Mouse (Mus musculus) hindbrain, embryonic 12.5 days (tissue): ENCODE measurements around the gene Tmem210. TPM values are rescaled to one million over a fixed set of nuclear protein-coding genes. Genes with fewer than 3 reads are reported as not detected.

Experiments
- ATAC-seq: fragments of 200-750 bp; cut with Nextera tagmentation; 2 replicates; pipeline ENCODE4 v1.8.0; 2017; ENCODE audit warnings: moderate TSS enrichment; ENCODE audit not compliant: low FRiP score
- H3K27ac ChIP-seq: fragments of 300-500 bp; sonication (generic); 2 replicates; pipeline ENCODE4 v1.5.1; 2016; ENCODE audit warnings: mild to moderate bottlenecking
- H3K27me3 ChIP-seq: fragments of 300-500 bp; sonication (generic); 2 replicates; pipeline ENCODE4 v1.6.1; 2016; ENCODE audit warnings: mild to moderate bottlenecking
- H3K36me3 ChIP-seq: fragments of 300-500 bp; sonication (generic); 2 replicates; pipeline ENCODE4 v1.6.1; 2016; ENCODE audit warnings: mild to moderate bottlenecking
- H3K4me1 ChIP-seq: fragments of 300-500 bp; sonication (generic); 2 replicates; pipeline ENCODE4 v1.6.1; 2016
- H3K4me2 ChIP-seq: fragments of 300-500 bp; sonication (generic); replicated peaks from 2 replicates; pipeline ENCODE4 v1.6.1; 2016; ENCODE audit warnings: mild to moderate bottlenecking
- H3K4me3 ChIP-seq: fragments of 300-500 bp; sonication (generic); 2 replicates; pipeline ENCODE4 v1.5.1; 2016; ENCODE audit warnings: mild to moderate bottlenecking
- H3K9ac ChIP-seq: fragments of 300-500 bp; sonication (generic); 2 replicates; pipeline ENCODE4 v1.6.1; 2016; ENCODE audit warnings: mild to moderate bottlenecking, moderate library complexity
- H3K9me3 ChIP-seq: fragments of 300-500 bp; sonication (generic); replicated peaks from 2 replicates; pipeline ENCODE4 v1.6.1; 2016; ENCODE audit warnings: mild to moderate bottlenecking
- WGBS: fragments of 180-500 bp; shearing (Covaris S2); methylation state at CpG from one replicate; pipeline ENCODE4 v1.1.7; 2016; 5-methylcytosine and 5-hydroxymethylcytosine counted together
- polyA plus RNA-seq: library from polyadenylated mRNA; unstranded; fragments of >200 nt; fragmentation: Nextera tagmentation; extraction: Ambion mirVana; gene quantifications from 2 replicates; pipeline ENCODE4 v1.2.1, GENCODE M21; 2016

The Tmem210 gene
- polyA plus RNA-seq, 1 experiment from 2014 or later, result not detected

DNA sequence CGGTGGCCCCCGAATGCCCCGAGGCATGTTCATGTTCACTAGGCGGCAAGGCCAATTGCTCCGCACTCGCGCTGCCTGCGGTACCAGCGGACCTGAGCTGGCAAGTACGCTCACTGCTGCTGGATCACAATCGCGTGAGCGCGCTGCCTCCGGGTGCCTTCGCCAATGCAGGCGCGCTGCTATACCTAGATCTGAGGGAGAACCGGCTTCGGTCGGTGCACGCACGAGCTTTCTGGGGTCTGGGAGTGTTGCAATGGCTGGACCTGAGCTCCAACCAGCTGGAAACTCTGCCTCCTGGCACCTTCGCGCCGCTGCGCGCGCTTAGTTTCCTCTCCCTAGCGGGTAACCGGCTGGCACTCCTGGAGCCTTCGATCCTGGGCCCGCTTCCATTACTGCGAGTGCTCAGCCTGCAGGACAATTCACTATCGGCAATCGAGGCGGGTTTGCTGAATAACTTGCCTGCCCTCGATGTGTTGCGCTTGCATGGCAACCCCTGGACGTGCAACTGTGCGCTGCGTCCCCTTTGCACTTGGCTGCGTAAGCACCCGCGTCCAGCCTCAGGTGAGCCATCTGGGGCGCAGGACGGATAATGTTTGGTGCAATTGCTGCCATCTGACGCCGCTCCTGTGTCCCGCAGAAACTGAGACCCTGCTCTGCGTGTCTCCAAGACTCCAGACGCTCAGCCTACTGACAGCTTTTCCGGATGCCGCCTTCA, 2.3 kb downstream of the Tmem210 start:
- Histone ChIP-seq H3K27ac (no peak overlapping the region), H3K9ac (peak overlapping the region; percentile 8; the same call in 1 of the 2 replicates), H3K4me1 (peaks cover 16% of the 10 kb centered on the region), H3K36me3 (peaks cover 12% of the 10 kb centered on the region), H3K9me3 (no peaks in the 10 kb centered on the region), H3K4me3 (peak overlapping the region; percentile 17), H3K4me2 (peak overlapping the region; percentile 40), H3K27me3 (peaks cover 84% of the 10 kb centered on the region)
- 2% methylated on average over 54 of the region's 54 CpGs for WGBS
- ATAC-seq, result no peak

DNA sequence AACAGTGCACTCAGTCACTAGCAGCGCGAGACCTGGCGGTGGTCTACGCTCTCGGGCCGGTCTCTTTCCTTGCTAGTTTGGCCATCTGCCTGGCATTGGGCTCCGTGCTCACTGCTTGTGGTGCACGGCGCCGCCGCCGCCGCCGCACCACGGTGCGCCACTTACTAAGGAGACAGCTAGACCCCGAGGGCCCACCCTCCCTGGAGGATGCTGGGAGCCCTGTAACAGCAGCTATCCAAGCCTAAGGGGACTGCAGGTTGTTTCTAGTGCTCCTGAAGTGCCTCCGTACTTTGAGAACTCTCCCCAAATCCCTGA, 2.8 kb downstream of the Tmem210 start:
- H3K27me3 ChIP-seq, result peaks cover 89% of the 10 kb centered on the region
- 0 out of 2 replicates have a peak overlapping the region, but pooled peaks have one; percentile 8 for H3K9ac ChIP-seq
- H3K9me3 ChIP-seq, result no peaks in the 10 kb centered on the region
- no peak for ATAC-seq
- peak overlapping the region; percentile 40; the same call in 1 of the 2 replicates for H3K4me2 ChIP-seq
- WGBS, result under 1% methylated on average over 18 of the region's 18 CpGs
- no peak overlapping the region; the same call in 1 of the 2 replicates for H3K4me3 ChIP-seq
- peaks cover 7% of the 10 kb centered on the region for H3K36me3 ChIP-seq
- peaks cover 16% of the 10 kb centered on the region for H3K4me1 ChIP-seq
- no peak overlapping the region for H3K27ac ChIP-seq

GRCm38 (mm10) chr2:25291184-25292053, 3.5 kb downstream of the Tmem210 start:
- H3K9ac ChIP-seq, result no peak overlapping the region

GRCm38 (mm10) chr2:25292054-25292544, 4.2 kb downstream of the Tmem210 start:
- WGBS, result 8% methylated on average over 35 of the region's 43 CpGs
- ATAC-seq, result peak; percentile 49
- H3K4me1 ChIP-seq, result peaks cover 16% of the 10 kb centered on the region
- peak overlapping the region; percentile 47 for H3K4me2 ChIP-seq
- H3K9me3 ChIP-seq, result no peaks in the 10 kb centered on the region
- peak overlapping the region; percentile 31 for H3K4me3 ChIP-seq
- H3K27ac ChIP-seq, result no peak overlapping the region
- H3K9ac ChIP-seq, result peak overlapping the region; percentile 54
- no peaks in the 10 kb centered on the region for H3K36me3 ChIP-seq
- H3K27me3 ChIP-seq, result peaks cover 99% of the 10 kb centered on the region

More at GRCm38 (mm10) chr2:25291184-25292053, 3.5 kb downstream of the Tmem210 start:
- H3K4me3 ChIP-seq, result peak overlapping the region; percentile 31; the same call in 1 of the 2 replicates
- 8% methylated on average over 31 of the region's 32 CpGs for WGBS
- no peak overlapping the region for H3K27ac ChIP-seq
- H3K27me3 ChIP-seq, result peaks cover 94% of the 10 kb centered on the region
- ATAC-seq, result 0 out of 2 replicates have a peak, but pooled peaks have one; percentile 12
- H3K36me3 ChIP-seq, result peaks cover under 1% of the 10 kb centered on the region
- no peaks in the 10 kb centered on the region for H3K9me3 ChIP-seq
- H3K4me1 ChIP-seq, result peaks cover 16% of the 10 kb centered on the region
- H3K4me2 ChIP-seq, result peak overlapping the region; percentile 47

DNA sequence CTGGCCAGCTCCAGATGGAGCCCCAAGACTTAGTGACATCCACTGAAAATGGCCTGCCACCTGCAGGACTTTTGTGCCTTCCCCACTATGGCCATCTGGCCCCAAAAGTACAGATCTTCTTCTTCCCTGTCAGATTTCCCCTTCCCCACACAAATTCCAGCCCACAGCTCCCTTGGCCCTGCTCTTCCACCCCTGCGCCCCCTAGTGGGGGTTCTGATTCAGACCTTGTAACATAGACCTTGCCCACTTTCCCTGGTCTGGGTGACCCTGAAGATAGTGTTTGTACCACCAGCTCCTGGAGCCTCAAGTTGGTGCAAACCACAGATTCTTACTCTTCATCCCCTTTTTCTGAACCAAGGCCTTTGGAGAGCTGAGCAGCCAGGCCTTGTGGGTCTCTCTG, 4.9 kb downstream of the Tmem210 start:
- ATAC-seq, result no peak
- Histone ChIP-seq H3K4me1 (peaks cover 16% of the 10 kb centered on the region), H3K4me3 (no peak overlapping the region), H3K36me3 (no peaks in the 10 kb centered on the region), H3K27me3 (peaks cover 98% of the 10 kb centered on the region), H3K9me3 (no peaks in the 10 kb centered on the region), H3K27ac (no peak overlapping the region), H3K4me2 (no peak overlapping the region), H3K9ac (no peak overlapping the region)
- 0% methylated on average over 1 of the region's 1 CpGs for WGBS

DNA sequence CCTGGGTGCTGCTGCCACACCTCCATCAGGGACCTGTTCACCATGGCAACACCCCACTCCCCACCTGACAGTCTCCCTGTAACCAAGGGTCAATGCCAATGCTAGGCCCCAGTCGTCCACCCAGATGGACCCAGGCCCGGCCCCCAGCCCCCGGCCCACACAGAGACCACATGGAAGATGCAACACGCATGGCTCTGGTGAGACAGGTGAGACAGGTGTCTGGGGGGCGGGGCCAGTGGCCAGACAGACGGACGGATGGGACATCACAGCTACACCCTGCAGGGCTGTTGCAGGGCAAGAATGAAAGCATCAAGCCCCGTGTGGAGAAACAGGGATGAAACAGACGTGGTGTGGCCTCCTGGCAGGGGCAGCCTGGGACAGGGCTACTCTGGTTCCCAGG, 5.8 kb downstream of the Tmem210 start:
- Histone ChIP-seq H3K4me3 (no peak overlapping the region), H3K4me1 (peaks cover 16% of the 10 kb centered on the region), H3K36me3 (no peaks in the 10 kb centered on the region), H3K27ac (no peak overlapping the region), H3K9me3 (no peaks in the 10 kb centered on the region), H3K4me2 (no peak overlapping the region), H3K9ac (no peak overlapping the region), H3K27me3 (peaks cover 93% of the 10 kb centered on the region)
- no peak for ATAC-seq
- 80% methylated on average over 9 of the region's 9 CpGs for WGBS

GRCm38 (mm10) chr2:25297093-25297492, 9.1 kb downstream of the Tmem210 start:
- 81% methylated on average over 8 of the region's 8 CpGs for WGBS
- ATAC-seq, result no peak
- Histone ChIP-seq H3K4me1 (peaks cover 6% of the 10 kb centered on the region), H3K4me3 (no peak overlapping the region), H3K36me3 (no peaks in the 10 kb centered on the region), H3K27ac (no peak overlapping the region), H3K9me3 (no peaks in the 10 kb centered on the region), H3K9ac (no peak overlapping the region), H3K4me2 (no peak overlapping the region), H3K27me3 (peaks cover 62% of the 10 kb centered on the region)

GRCm38 (mm10) chr2:25298046-25298445, 10.1 kb downstream of the Tmem210 start:
- Histone ChIP-seq H3K36me3 (no peaks in the 10 kb centered on the region), H3K4me3 (no peak overlapping the region), H3K27me3 (peaks cover 56% of the 10 kb centered on the region), H3K9ac (no peak overlapping the region), H3K9me3 (no peaks in the 10 kb centered on the region), H3K4me1 (no peaks in the 10 kb centered on the region), H3K27ac (no peak overlapping the region), H3K4me2 (no peak overlapping the region)
- no peak for ATAC-seq
- 87% methylated on average over 10 of the region's 10 CpGs for WGBS

- Histone ChIP-seq H3K9me3 (no peaks in the 10 kb centered on the region), H3K4me3 (no peak overlapping the region), H3K36me3 (no peaks in the 10 kb centered on the region), H3K27ac (no peak overlapping the region), H3K4me2 (no peak overlapping the region), H3K9ac (no peak overlapping the region), H3K4me1 (peaks cover 13% of the 10 kb centered on the region), H3K27me3 (peaks cover 56% of the 10 kb centered on the region)
- no peak for ATAC-seq
- WGBS, result 66% methylated on average over 3 of the region's 3 CpGs
These were observed 15.5 kb downstream of the Tmem210 start for GRCm38 (mm10) chr2:25303452-25303851.

- peaks cover 13% of the 10 kb centered on the region for H3K4me1 ChIP-seq
- H3K4me2 ChIP-seq, result peak overlapping the region; percentile 84
- peak; percentile 24; the same call in 1 of the 2 replicates for ATAC-seq
- no peak overlapping the region for H3K27ac ChIP-seq
- peak overlapping the region; percentile 38 for H3K4me3 ChIP-seq
- H3K27me3 ChIP-seq, result peaks cover 62% of the 10 kb centered on the region
- 0 out of 2 replicates have a peak overlapping the region, but pooled peaks have one; percentile 66 for H3K9ac ChIP-seq
- H3K9me3 ChIP-seq, result no peaks in the 10 kb centered on the region
- 73% methylated on average over 7 of the region's 7 CpGs for WGBS
- H3K36me3 ChIP-seq, result no peaks in the 10 kb centered on the region
These were observed 16.1 kb downstream of the Tmem210 start for GRCm38 (mm10) chr2:25303931-25304656.

DNA sequence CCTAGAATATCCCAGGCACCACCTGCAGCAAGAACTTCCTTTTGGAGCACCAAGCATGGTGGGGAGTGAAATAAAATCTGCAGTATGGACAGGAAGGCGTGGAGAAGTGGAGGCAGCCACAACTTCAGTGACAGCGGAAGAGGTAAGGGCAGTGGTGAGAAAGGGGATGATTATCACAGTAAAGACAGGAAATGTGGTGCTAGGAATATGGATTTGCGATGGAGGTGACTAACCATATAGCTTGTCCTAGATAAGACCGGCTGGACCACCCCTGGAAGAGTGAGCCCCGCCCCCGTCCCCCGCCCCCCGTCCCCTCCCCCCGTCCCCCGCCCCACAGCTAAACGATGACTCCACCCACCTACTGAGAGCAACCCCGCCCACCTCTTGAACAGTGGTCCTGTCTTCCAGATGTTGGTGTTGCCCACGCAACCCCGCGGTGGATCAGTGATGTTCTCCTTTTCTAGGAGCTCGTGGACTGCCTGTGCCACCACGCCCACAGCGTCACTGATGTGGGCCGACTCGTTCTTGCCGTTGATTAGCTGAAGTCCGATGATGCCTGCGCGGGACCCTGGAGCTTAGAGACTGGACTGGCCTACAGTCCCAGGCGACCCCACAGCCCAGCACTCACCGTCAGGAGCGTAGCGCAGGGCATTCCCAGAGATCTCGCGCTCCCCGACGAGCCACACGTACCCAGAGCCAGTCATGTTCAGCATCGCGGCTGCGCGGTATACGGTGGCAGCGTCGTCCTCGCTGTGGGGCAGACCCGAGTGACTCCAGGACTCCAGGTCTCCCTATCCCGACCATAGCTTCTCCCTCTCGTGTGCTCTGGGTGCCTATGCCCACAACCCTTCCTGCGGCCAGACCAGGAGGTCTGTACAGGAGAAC, 17.0 kb downstream of the Tmem210 start:
- Histone ChIP-seq H3K9ac (peak overlapping the region; percentile 66), H3K9me3 (no peaks in the 10 kb centered on the region), H3K27me3 (peaks cover 70% of the 10 kb centered on the region), H3K4me1 (peaks cover 13% of the 10 kb centered on the region), H3K4me3 (peak overlapping the region; percentile 38), H3K36me3 (no peaks in the 10 kb centered on the region), H3K27ac (0 out of 2 replicates have a peak overlapping the region, but pooled peaks have one; percentile 40), H3K4me2 (peak overlapping the region; percentile 84)
- WGBS, result 2% methylated on average over 38 of the region's 45 CpGs
- ATAC-seq, result peak; percentile 84
